Mouse (Mus musculus) left cerebral cortex, adult 2 months (tissue): ENCODE results near the gene Crygs. TPM values are rescaled to one million over a fixed set of nuclear protein-coding genes. Genes with fewer than 3 reads are reported as not detected.
A peak's percentile ranks its signal among the peaks of the same experiment; 100 is the strongest.
"Not testable (repeated sequence)": the region's sequence is repeated elsewhere in the genome, so short reads cannot be mapped to it uniquely, and the experiment has no call there.

Experiments used
- DNase-seq, 2 experiments: peaks; one replicate each; pipeline ENCODE4 v3.0.0; 2021 to 2022; ENCODE audit warnings: low spot score in 2 of 2, mixed read lengths in 1 of 2; ENCODE audit errors: extremely low spot score in 1 of 2
- H3K27ac ChIP-seq: fragments of 200-600 bp; 2 replicates; pipeline ENCODE4 v1.8.1; 2022
- H3K4me3 ChIP-seq: fragments of 200-600 bp; 2 replicates; pipeline ENCODE4 v1.8.1; 2022
- CTCF ChIP-seq: fragments of 200-600 bp; IDR thresholded peaks from 2 replicates; pipeline ENCODE4 v1.8.1; 2022; ENCODE audit warnings: antibody characterized with exemption, mild to moderate bottlenecking, moderate library complexity
- intact Hi-C: fragments of 180-260 bp; cut with DNase I; formaldehyde crosslinking; loops from one replicate; pipeline ENCODE4 v1.15.1; 2025
- total RNA-seq, 2 experiments: library from RNA; stranded (reverse); gene quantifications; 2 replicates each; pipeline ENCODE4 v1.2.3; 2021

Crygs gene
- total RNA-seq, 2 experiments from 2014 or later, result not detected

- intact Hi-C loops, result no loop called here
- peak overlapping the region; percentile 24; the same call in 1 of the 2 replicates for H3K27ac ChIP-seq
- no peak for TF ChIP-seq CTCF
- DNase-seq, result peak in 1 of 2 experiments; percentile 24
- no peak overlapping the region for H3K4me3 ChIP-seq
These were observed 32.0 kb downstream of the Crygs start for GRCm38 (mm10) chr16:22779228-22779835.

GRCm38 (mm10) chr16:22778296-22778695, 33.1 kb downstream of the Crygs start:
- intact Hi-C loops, DNase-seq, H3K27ac ChIP-seq, H3K4me3 ChIP-seq: not testable (repeated sequence)

GRCm38 (mm10) chr16:22775471-22775985, 35.8 kb downstream of the Crygs start:
- DNase-seq, result no peak
- intact Hi-C loops, result no loop called here
- no peak overlapping the region for H3K27ac ChIP-seq
- no peak for TF ChIP-seq CTCF
- no peak overlapping the region for H3K4me3 ChIP-seq

GRCm38 (mm10) chr16:22768661-22769060, 42.7 kb downstream of the Crygs start:
- intact Hi-C loops, result no loop called here
- no peak for TF ChIP-seq CTCF
- Histone ChIP-seq H3K4me3 (no peak overlapping the region), H3K27ac (0 out of 2 replicates have a peak overlapping the region, but pooled peaks have one; percentile 13)
- DNase-seq, result no peak

GRCm38 (mm10) chr16:22767405-22767804, 44.0 kb downstream of the Crygs start:
- intact Hi-C loops, result no loop called here
- Histone ChIP-seq H3K27ac (no peak overlapping the region), H3K4me3 (no peak overlapping the region)
- no peak for DNase-seq
- TF ChIP-seq CTCF, result peak; percentile 29

- intact Hi-C loops, result no loop called here
- no peak for DNase-seq
- TF ChIP-seq CTCF, result no peak
- Histone ChIP-seq H3K27ac (no peak overlapping the region), H3K4me3 (no peak overlapping the region)
These were observed 44.6 kb downstream of the Crygs start for GRCm38 (mm10) chr16:22766738-22767211.

GRCm38 (mm10) chr16:22765531-22765930, 45.8 kb downstream of the Crygs start:
- Histone ChIP-seq H3K27ac (no peak overlapping the region), H3K4me3 (no peak overlapping the region)
- DNase-seq, result no peak
- intact Hi-C loops, result no loop called here
- no peak for TF ChIP-seq CTCF

Other genes starting within 250 kb of the Crygs start
- 10 to 100 TPM; 63.3 to 64.0 TPM for gene Dgkg, start 154.4 kb downstream of the Crygs start, total RNA-seq
- 10 to 100 TPM; 11.9 to 14.6 TPM for gene Tbccd1, start 46.1 kb upstream of the Crygs start, total RNA-seq
- 10 to 100 TPM; 61.2 to 67.2 TPM for gene Dnajb11, start 46.3 kb upstream of the Crygs start, total RNA-seq
- not detected for gene Ahsg, start 79.7 kb upstream of the Crygs start, total RNA-seq
- not detected for gene Fetub, start 106.8 kb upstream of the Crygs start, total RNA-seq
- gene Hrg, start 139.5 kb upstream of the Crygs start, total RNA-seq, result not detected
- gene Kng2, start 217.9 kb upstream of the Crygs start, total RNA-seq, result not detected
- gene Kng1, start 246.3 kb upstream of the Crygs start, total RNA-seq, result not detected